Mouse (Mus musculus): ENCODE measurements around the gene Dclk2.

The Dclk2 gene

GRCm38 (mm10) chr3:86754595-86755557, 165.8 kb downstream of the Dclk2 start:
- no peak for DNase-seq

- DNase-seq, result no peak
These were observed 166.5 kb downstream of the Dclk2 start for GRCm38 (mm10) chr3:86754178-86754577.

- DNase-seq, result no peak
These were observed 170.0 kb downstream of the Dclk2 start for GRCm38 (mm10) chr3:86750652-86751051.

- no peak for DNase-seq
These were observed 174.7 kb downstream of the Dclk2 start for GRCm38 (mm10) chr3:86745769-86746512.

- DNase-seq, result no peak
These were observed 175.3 kb downstream of the Dclk2 start for GRCm38 (mm10) chr3:86745348-86745747.

GRCm38 (mm10) chr3:86739745-86740144, 180.9 kb downstream of the Dclk2 start:
- no peak for DNase-seq

GRCm38 (mm10) chr3:86738831-86739230, 181.8 kb downstream of the Dclk2 start:
- DNase-seq, result no peak
